Mouse (Mus musculus): ENCODE measurements around the gene Ftsj3.

DNA sequence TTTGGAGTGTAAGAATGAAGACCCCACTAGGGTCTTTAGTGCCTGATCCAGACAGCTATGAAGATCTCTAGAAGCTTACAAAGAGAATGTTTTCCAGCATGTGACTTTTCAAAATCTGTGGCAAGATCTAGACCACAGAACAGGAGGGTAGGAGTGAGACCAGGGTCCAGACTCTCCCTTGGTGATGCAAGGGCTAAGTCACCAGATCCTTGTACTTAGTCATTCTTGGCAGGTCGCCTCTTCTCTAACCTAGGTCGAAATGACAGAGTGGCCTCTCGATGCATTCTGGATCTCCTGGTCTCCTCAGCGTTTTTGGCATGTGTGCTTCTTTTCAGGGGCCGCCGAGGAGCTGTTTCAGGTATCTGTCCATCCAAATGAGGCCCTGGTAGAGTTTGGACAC, 26.6 kb upstream of the Ftsj3 start:
- TF ChIP-seq POLR2A (IDR thresholded peaks at IDR 0.05; ENCODE audit: borderline replicate concordance, control insufficient read depth, low read depth, low read length): no peak
- TF ChIP-seq CTCF (IDR thresholded peaks at IDR 0.05; ENCODE audit: control insufficient read depth, insufficient read depth, low read length): no peak
